Mouse (Mus musculus): Measurements from ENCODE around the gene Bcam. TPM values are rescaled to one million over a fixed set of nuclear protein-coding genes. Genes with fewer than 3 reads are reported as not detected.

The Bcam gene
- total RNA-seq, 2 experiments from 2014 or later: not detected

GRCm38 (mm10) chr7:19789904-19790347 lies 19.1 kb upstream of the Bcam start:
- peak; percentile 76 for ATAC-seq (replicated peaks; ENCODE audit: low FRiP score, poor library complexity, severe bottlenecking)

- ATAC-seq (replicated peaks; ENCODE audit: low FRiP score, poor library complexity, severe bottlenecking): no peak
These were observed 15.2 kb upstream of the Bcam start for GRCm38 (mm10) chr7:19785874-19786458.

GRCm38 (mm10) chr7:19784764-19785535 lies 14.1 kb upstream of the Bcam start:
- ATAC-seq (replicated peaks; ENCODE audit: low FRiP score, poor library complexity, severe bottlenecking): no peak

- ATAC-seq (replicated peaks; ENCODE audit: low FRiP score, poor library complexity, severe bottlenecking): no peak
These were observed 12.8 kb upstream of the Bcam start for GRCm38 (mm10) chr7:19783630-19784029.

- ATAC-seq (replicated peaks; ENCODE audit: low FRiP score, poor library complexity, severe bottlenecking): no peak
These were observed 11.8 kb upstream of the Bcam start for GRCm38 (mm10) chr7:19782645-19783044.

- ATAC-seq (replicated peaks; ENCODE audit: low FRiP score, poor library complexity, severe bottlenecking): no peak
These were observed 10.9 kb upstream of the Bcam start for GRCm38 (mm10) chr7:19781741-19782140.

- ATAC-seq (replicated peaks; ENCODE audit: low FRiP score, poor library complexity, severe bottlenecking): no peak
These were observed 9.1 kb upstream of the Bcam start for GRCm38 (mm10) chr7:19779903-19780302.

- ATAC-seq (replicated peaks; ENCODE audit: low FRiP score, poor library complexity, severe bottlenecking): no peak
These were observed 7.8 kb upstream of the Bcam start for GRCm38 (mm10) chr7:19778645-19779044.

- no peak for ATAC-seq (replicated peaks; ENCODE audit: low FRiP score, poor library complexity, severe bottlenecking)
These were observed 6.4 kb upstream of the Bcam start for GRCm38 (mm10) chr7:19777049-19777723.

GRCm38 (mm10) chr7:19771682-19772081 lies 866 bp upstream of the Bcam start:
- ATAC-seq (replicated peaks; ENCODE audit: low FRiP score, poor library complexity, severe bottlenecking): no peak

GRCm38 (mm10) chr7:19770375-19770754 lies 451 bp downstream of the Bcam start:
- no peak for ATAC-seq (replicated peaks; ENCODE audit: low FRiP score, poor library complexity, severe bottlenecking)

- no peak for ATAC-seq (replicated peaks; ENCODE audit: low FRiP score, poor library complexity, severe bottlenecking)
These were observed 1.1 kb downstream of the Bcam start for GRCm38 (mm10) chr7:19769434-19770374.

- no peak for ATAC-seq (replicated peaks; ENCODE audit: low FRiP score, poor library complexity, severe bottlenecking)
These were observed 1.8 kb downstream of the Bcam start for GRCm38 (mm10) chr7:19769001-19769400.

- ATAC-seq (replicated peaks; ENCODE audit: low FRiP score, poor library complexity, severe bottlenecking): no peak
These were observed 2.6 kb downstream of the Bcam start for GRCm38 (mm10) chr7:19768251-19768650.

- ATAC-seq (replicated peaks; ENCODE audit: low FRiP score, poor library complexity, severe bottlenecking): no peak
These were observed 6.2 kb downstream of the Bcam start for GRCm38 (mm10) chr7:19764581-19764980.

GRCm38 (mm10) chr7:19763829-19764477 lies 6.9 kb downstream of the Bcam start:
- ATAC-seq (replicated peaks; ENCODE audit: low FRiP score, poor library complexity, severe bottlenecking): no peak

- no peak for ATAC-seq (replicated peaks; ENCODE audit: low FRiP score, poor library complexity, severe bottlenecking)
These were observed 8.5 kb downstream of the Bcam start for GRCm38 (mm10) chr7:19762283-19762682.

GRCm38 (mm10) chr7:19760021-19760420 lies 10.8 kb downstream of the Bcam start:
- no peak for ATAC-seq (replicated peaks; ENCODE audit: low FRiP score, poor library complexity, severe bottlenecking)

- no peak for ATAC-seq (replicated peaks; ENCODE audit: low FRiP score, poor library complexity, severe bottlenecking)
These were observed 12.2 kb downstream of the Bcam start for GRCm38 (mm10) chr7:19758623-19759022.
